Mouse (Mus musculus): ENCODE data around the gene Hsph1. TPM values are rescaled to one million over a fixed set of nuclear protein-coding genes. Genes with fewer than 3 reads are reported as not detected.
A peak's percentile ranks its signal among the peaks of the same experiment; 100 is the strongest.

Hsph1 gene
- polyA plus RNA-seq, 1 experiment from 2014 or later, result 103 TPM

GRCm38 (mm10) chr5:149566957-149567356, 69.2 kb downstream of the Hsph1 start:
- peaks cover 17% of the 10 kb centered on the region for H3K4me1 ChIP-seq (ENCODE audit: control insufficient read depth, insufficient read depth, low read length)
- H3K9ac ChIP-seq (ENCODE audit: low read depth, low read length), result no peak overlapping the region
- no peak overlapping the region for H3K4me2 ChIP-seq (ENCODE audit: low read length)
- no peaks in the 10 kb centered on the region for H3K9me3 ChIP-seq (replicated peaks; ENCODE audit: control insufficient read depth, low read length, poor library complexity, severe bottlenecking)
- 69% methylated on average over 5 of the region's 5 CpGs for WGBS
- H3K4me3 ChIP-seq (ENCODE audit: low read depth, low read length), result no peak overlapping the region
- ATAC-seq, result no peak
- H3K27me3 ChIP-seq (ENCODE audit: control insufficient read depth, insufficient read depth, low read depth, low read length), result no peaks in the 10 kb centered on the region
- H3K27ac ChIP-seq (ENCODE audit: low read length), result no peak overlapping the region
- H3K36me3 ChIP-seq (ENCODE audit: control insufficient read depth, insufficient read depth, low read length), result no peaks in the 10 kb centered on the region

- Histone ChIP-seq H3K4me3 (ENCODE audit: low read depth, low read length) (no peak overlapping the region), H3K4me1 (ENCODE audit: control insufficient read depth, insufficient read depth, low read length) (peaks cover 24% of the 10 kb centered on the region), H3K9me3 (replicated peaks; ENCODE audit: control insufficient read depth, low read length, poor library complexity, severe bottlenecking) (no peaks in the 10 kb centered on the region), H3K27ac (ENCODE audit: low read length) (peak overlapping the region; percentile 67), H3K27me3 (ENCODE audit: control insufficient read depth, insufficient read depth, low read depth, low read length) (no peaks in the 10 kb centered on the region), H3K4me2 (ENCODE audit: low read length) (no peak overlapping the region), H3K9ac (ENCODE audit: low read depth, low read length) (no peak overlapping the region), H3K36me3 (ENCODE audit: control insufficient read depth, insufficient read depth, low read length) (no peaks in the 10 kb centered on the region)
- WGBS, result 22% methylated on average over 11 of the region's 11 CpGs
- peak; percentile 52; the same call in 1 of the 2 replicates for ATAC-seq
Observed at GRCm38 (mm10) chr5:149566026-149566425, 70.2 kb downstream of the Hsph1 start.

Other genes with a start within 250 kb of the Hsph1 start
- gene Medag, start 224.6 kb downstream of the Hsph1 start, polyA plus RNA-seq (2015; fragmentation: Nextera tagmentation; extraction: Ambion mirVana), result 2.0 and 2.8 TPM in 2 replicates
- 1.6 and 2.0 TPM in 2 replicates for gene Tex26, start 196.7 kb downstream of the Hsph1 start, polyA plus RNA-seq (2015; fragmentation: Nextera tagmentation; extraction: Ambion mirVana)
- 0.11 and 0.33 TPM in 2 replicates for gene Wdr95, start 107.7 kb downstream of the Hsph1 start, polyA plus RNA-seq (2015; fragmentation: Nextera tagmentation; extraction: Ambion mirVana)
- gene B3glct, start 41.9 kb upstream of the Hsph1 start, polyA plus RNA-seq (2015; fragmentation: Nextera tagmentation; extraction: Ambion mirVana), result 17.5 and 18.5 TPM in 2 replicates

Data from midbrain, embryonic 16.5 days (tissue).